Mouse (Mus musculus) right cerebral cortex, adult 2 months (tissue): ENCODE measurements around the gene Actr3.
"Not testable (repeated sequence)": the region's sequence is repeated elsewhere in the genome, so short reads cannot be mapped to it uniquely, and the experiment has no call there.

Source experiments
- DNase-seq, 2 experiments: peaks; one replicate each; pipeline ENCODE4 v3.0.0; 2021 to 2022; ENCODE audit warnings: low spot score in 2 of 2

The Actr3 gene

GRCm38 (mm10) chr1:125438826-125439225, 3.3 kb upstream of the Actr3 start:
- DNase-seq = no peak

GRCm38 (mm10) chr1:125437927-125438326, 2.4 kb upstream of the Actr3 start:
- no peak for DNase-seq

- DNase-seq = no peak
Observed at GRCm38 (mm10) chr1:125437161-125437560, 1.6 kb upstream of the Actr3 start.

- no peak for DNase-seq
Observed at GRCm38 (mm10) chr1:125435018-125435368, 534 bp downstream of the Actr3 start.

GRCm38 (mm10) chr1:125434485-125435001, 984 bp downstream of the Actr3 start:
- DNase-seq = peak; percentile 47 to 50

- DNase-seq = no peak
Observed at GRCm38 (mm10) chr1:125431286-125431685, 4.2 kb downstream of the Actr3 start.

- DNase-seq = no peak
Observed at GRCm38 (mm10) chr1:125430737-125431136, 4.8 kb downstream of the Actr3 start.

- no peak for DNase-seq
Observed at GRCm38 (mm10) chr1:125429984-125430383, 5.5 kb downstream of the Actr3 start.

- no peak for DNase-seq
Observed at GRCm38 (mm10) chr1:125428315-125428714, 7.2 kb downstream of the Actr3 start.

- DNase-seq = no peak
Observed at GRCm38 (mm10) chr1:125426387-125427045, 9.0 kb downstream of the Actr3 start.

GRCm38 (mm10) chr1:125419906-125420305, 15.6 kb downstream of the Actr3 start:
- DNase-seq = no peak

GRCm38 (mm10) chr1:125418732-125419131, 16.8 kb downstream of the Actr3 start:
- DNase-seq = no peak

- no peak for DNase-seq
Observed at GRCm38 (mm10) chr1:125407220-125407619, 28.3 kb downstream of the Actr3 start.

GRCm38 (mm10) chr1:125395391-125395790, 40.1 kb downstream of the Actr3 start:
- no peak for DNase-seq

- not testable (repeated sequence) for DNase-seq
Observed at GRCm38 (mm10) chr1:125393324-125393723, 42.2 kb downstream of the Actr3 start.

GRCm38 (mm10) chr1:125390065-125390754, 45.3 kb downstream of the Actr3 start:
- not testable (repeated sequence) for DNase-seq

GRCm38 (mm10) chr1:125389634-125390033, 45.9 kb downstream of the Actr3 start:
- not testable (repeated sequence) for DNase-seq

- no peak for DNase-seq
Observed at GRCm38 (mm10) chr1:125388370-125388769, 47.2 kb downstream of the Actr3 start.

- DNase-seq = peak; percentile 47 to 56
Observed at GRCm38 (mm10) chr1:125386217-125386616, 49.3 kb downstream of the Actr3 start.

GRCm38 (mm10) chr1:125382622-125383021, 52.9 kb downstream of the Actr3 start:
- DNase-seq = no peak

GRCm38 (mm10) chr1:125378889-125379288, 56.6 kb downstream of the Actr3 start:
- no peak for DNase-seq

- DNase-seq = peak; percentile 56 to 70
Observed at GRCm38 (mm10) chr1:125372855-125373254, 62.7 kb downstream of the Actr3 start.

- peak; percentile 74 to 75 for DNase-seq
Observed at GRCm38 (mm10) chr1:125370779-125371178, 64.7 kb downstream of the Actr3 start.
